Mouse (Mus musculus): ENCODE data around the gene Gsg1l. TPM values are rescaled to one million over a fixed set of nuclear protein-coding genes. Genes with fewer than 3 reads are reported as not detected.

Gsg1l gene
- total RNA-seq, 1 experiment from 2014 or later = 16.9 TPM

- no peak for DNase-seq
Measured at GRCm38 (mm10) chr7:125934319-125934718, 147.9 kb downstream of the Gsg1l start.

GRCm38 (mm10) chr7:125933356-125934244 is 148.6 kb downstream of the Gsg1l start:
- no peak for DNase-seq

- no peak for DNase-seq
Measured at GRCm38 (mm10) chr7:125931602-125932001, 150.6 kb downstream of the Gsg1l start.

DNA sequence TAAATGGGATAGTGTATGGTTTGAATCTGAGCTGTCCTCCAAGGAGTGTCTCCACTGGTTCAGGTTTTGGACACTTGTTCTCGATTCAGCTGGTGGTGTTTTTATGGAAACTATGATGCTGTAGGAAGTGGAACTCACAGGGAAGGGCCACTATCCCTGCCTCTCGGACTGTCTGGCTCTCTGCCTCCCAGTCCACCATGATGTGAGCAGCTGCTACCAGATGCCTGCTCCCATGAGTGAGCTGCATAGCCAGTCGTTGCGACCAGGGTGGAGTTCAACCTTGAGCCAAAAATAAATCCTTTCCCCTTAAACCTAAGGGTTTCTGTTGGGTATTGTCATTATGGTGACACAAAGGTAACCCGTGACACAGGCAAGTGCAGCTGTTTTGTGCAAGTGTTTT is 158.2 kb downstream of the Gsg1l start:
- DNase-seq = no peak

- DNase-seq = no peak
Measured at GRCm38 (mm10) chr7:125920801-125921200, 161.4 kb downstream of the Gsg1l start.

DNA sequence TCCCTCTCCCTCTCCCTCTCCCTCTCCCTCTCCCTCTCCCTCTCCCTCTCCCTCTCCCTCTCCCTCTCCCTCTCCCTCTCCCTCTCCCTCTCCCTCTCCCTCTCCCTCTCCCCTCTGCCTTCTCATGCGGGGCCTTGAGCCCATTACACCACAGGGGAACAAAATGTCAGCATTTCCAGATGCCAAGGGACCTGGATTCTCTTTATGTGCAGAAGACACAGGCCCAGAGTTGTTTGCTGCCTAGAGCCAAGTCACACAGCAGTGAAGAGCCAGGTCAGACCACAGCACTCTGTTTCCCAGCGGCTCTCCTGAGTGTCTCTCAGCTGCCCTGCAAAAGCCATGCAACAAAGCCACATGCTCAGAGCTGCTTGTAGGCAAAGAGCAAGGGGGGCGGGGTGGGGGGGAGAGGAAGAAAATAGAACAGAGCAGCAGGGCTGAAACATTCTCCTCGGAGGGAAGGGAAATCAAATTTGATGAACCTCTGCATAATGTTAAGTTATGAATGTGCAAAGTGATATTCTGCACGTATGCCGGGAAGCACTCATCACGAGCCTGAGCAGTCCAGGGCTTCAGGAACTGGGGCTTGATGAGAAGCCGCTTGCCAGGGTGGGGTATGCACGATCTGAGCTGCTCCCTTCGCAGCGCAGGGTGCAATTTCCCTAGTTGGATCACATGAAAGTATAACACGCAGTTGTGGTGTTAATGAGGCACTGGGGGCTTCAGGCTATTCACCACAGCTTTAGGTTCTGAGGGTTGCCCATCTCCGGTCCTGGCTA is 181.6 kb downstream of the Gsg1l start:
- DNase-seq = peak; percentile 35

DNA sequence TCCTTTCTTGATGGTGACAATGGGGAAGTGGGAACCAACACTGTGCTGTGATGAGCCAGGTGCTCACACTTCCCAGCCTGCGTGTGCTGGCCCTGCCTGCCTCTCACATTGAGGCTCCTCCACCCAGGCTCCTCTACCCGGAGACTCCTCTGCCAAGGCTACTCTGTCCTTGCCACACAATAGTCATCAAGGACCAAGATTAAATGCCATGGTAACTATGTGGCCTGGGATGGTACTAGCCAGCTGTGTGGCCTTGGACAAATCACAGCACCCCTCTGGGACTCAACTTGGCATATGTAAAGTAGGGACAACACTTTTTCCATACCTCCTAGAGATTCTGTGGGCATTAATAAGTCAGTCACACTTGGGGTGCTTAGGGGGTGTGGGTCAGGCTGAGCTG is 182.3 kb downstream of the Gsg1l start:
- peak; percentile 63 for DNase-seq

DNA sequence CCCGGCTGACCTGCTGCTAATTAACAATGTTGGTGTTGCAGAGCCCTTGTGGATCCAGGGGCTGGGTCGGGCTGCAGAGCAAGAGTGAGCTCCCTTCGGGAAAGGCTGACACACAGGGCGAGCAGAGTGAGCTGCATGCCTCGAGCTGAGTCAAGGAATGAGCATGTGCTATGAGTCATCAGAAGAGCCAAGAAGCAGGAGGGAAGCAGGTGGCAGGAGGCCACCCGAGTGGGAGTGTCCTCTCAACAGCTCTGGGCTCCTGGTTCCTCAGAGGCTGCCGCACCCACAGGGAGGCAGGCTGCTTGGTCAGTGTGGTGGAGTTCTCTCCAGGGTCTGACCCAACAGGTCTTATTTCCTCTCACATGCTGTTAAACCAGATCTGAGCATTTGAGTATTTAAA is 183.2 kb downstream of the Gsg1l start:
- peak; percentile 85 for DNase-seq

DNA sequence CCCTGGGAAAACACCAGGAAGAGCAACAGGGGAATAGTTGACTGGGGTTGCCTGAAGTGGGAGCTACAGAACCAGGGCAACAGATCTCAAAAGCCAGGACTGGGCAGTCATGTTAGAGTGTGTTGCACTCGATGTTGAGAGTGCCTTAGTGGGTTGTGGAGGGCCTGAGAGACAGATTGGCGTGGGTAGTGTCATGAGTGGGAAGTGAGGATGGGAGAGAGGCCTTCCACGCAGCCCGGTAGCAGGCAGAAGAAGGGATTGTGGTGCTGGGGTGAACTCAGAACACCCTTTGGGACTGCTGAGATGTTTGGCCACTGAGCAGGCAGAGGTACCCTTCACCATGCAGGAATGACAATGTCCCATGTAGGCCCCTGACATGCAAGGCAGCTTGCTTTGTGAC is 185.2 kb downstream of the Gsg1l start:
- no peak for DNase-seq

- DNase-seq = peak; percentile 67
Measured at GRCm38 (mm10) chr7:125893621-125894020, 188.6 kb downstream of the Gsg1l start.

DNA sequence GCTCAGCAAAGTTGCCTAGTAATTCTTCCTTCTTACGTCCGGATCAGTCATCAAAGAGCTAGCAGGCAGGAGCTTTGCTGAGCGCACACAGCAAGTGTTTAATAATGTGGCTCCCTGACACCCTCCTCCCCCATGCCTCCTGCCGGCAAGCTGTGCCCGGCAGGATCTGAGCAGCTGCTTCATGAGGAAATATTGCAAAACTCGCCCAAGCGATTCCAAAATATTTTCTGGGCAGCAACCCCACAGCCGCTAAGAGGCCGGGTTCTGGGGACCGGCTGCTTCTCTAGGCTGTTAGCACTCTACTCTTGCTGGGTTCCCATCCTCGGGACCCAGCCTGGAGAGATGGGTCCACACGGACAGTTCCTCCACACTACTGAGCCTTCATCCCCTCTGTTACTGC is 193.8 kb downstream of the Gsg1l start:
- peak; percentile 44 for DNase-seq

DNA sequence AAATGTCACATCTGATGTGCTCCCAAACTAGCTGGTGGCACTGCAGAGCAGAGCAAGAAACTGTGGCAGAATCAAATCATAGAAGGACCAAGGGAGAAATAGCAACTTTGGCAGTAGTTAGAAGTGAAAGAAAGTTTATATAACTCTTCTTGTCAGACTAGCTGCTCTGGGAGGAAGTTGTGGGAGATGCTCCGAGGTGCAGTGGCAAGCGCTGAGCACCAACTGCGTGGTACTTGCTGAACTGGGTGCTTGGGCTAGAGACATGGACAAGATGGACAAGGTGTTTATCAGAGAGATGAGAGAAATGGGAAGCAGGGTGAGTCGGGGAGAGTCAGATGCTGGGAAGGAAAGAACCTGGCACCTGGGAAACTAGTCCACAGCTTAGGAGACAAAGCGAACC is 194.4 kb downstream of the Gsg1l start:
- DNase-seq = no peak

DNA sequence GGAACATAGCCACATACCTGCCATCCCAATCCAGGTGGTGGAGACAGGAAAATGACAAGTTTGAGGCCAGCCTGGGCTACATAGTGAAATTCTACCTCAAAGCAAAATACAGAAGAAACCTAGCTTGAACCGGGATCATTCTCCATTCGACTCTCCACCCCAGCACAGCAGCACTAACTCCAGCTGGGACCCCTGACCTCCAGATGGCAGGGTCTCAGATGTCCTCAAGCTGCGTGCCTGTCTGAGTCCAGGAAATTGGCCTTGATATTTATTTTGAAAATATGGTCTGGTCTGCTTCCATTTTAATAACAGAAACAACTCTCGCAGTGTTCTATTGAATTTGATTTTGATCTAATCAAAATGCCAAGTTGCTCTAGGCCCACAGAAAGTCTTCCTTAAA is 195.1 kb downstream of the Gsg1l start:
- DNase-seq = no peak

GRCm38 (mm10) chr7:125886116-125886680 is 196.0 kb downstream of the Gsg1l start:
- DNase-seq = no peak

- no peak for DNase-seq
Measured at GRCm38 (mm10) chr7:125883232-125883631, 199.0 kb downstream of the Gsg1l start.

DNA sequence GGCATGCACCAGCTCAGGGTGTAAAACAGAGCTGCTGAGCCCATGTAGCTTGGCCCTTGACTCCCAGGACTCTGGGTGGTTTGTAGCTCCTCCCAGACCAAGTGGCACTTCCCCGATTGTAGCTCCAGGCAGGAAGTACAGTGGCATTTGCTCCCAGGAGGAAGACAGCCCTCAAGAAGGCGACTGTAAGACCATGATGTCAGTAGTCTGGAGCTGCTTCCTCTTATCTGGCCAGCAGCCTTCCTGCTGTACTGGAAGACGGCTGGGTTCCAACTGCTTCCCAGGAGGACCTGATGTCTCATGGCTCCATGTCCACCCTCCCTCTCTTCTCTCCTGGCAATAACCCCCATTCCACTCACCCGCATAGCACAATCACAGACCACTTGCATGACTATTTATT is 204.2 kb downstream of the Gsg1l start:
- DNase-seq = no peak

- peak; percentile 62 for DNase-seq
Measured at GRCm38 (mm10) chr7:125873971-125874495, 208.2 kb downstream of the Gsg1l start.

DNA sequence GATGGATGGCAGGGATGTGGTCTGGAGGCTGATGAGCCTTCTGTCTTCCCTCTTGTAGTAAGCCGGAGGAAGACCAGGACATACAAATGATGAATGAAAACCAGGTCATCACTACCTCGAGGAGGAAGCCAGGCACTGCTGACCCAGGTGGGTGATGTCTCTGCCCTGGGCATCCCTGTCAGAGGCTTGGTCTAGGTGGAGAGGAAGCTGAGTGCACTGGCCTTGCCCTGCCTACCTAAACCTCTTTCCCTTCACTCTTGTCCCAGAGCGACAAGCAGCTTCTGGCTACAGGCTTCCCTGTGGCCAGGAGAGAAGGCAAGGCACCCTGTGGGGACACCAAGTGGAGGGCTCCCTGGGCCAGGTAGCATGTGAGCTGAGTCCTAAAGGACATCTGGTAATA is 209.3 kb downstream of the Gsg1l start:
- DNase-seq = no peak

DNA sequence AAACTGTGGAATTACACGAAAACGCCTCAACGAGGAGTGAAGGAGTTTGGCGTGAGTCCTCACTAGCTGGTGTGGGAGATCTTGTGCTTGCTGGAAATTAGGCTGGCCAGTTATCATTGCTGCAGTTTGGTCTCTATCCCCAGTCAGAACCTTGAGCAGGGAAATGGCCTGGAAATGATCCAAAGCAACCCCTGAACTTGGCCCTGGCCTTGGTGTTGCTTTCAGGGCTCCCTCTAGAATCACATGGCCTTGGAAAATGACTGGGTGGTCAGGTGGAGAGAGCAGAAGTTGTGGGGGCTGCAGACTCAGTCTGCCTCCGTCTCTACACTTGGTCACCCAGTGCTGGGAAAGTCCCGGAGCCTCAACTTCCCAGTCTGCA is 210.0 kb downstream of the Gsg1l start:
- DNase-seq = peak; percentile 49

- DNase-seq = no peak
Measured at GRCm38 (mm10) chr7:125871404-125872201, 210.6 kb downstream of the Gsg1l start.

DNA sequence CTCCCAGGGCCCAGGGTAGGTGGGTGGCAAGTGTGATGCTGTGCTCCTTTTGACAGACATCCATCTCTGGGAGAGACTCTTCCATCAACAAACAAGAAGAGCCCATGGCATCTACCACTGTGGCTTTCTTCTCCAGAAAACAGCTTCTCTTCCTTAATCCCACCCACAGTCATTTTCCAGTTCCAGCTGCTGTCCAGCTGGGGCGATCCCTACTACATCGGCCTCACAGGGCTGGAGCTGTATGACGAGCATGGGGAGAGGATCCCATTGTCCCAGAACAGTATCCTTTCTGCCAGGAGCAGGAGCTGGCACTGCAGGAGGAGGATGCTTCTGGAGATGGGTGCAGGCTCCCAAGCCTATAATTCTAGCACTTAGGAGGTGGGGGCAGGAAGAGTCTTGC is 213.6 kb downstream of the Gsg1l start:
- no peak for DNase-seq

DNA sequence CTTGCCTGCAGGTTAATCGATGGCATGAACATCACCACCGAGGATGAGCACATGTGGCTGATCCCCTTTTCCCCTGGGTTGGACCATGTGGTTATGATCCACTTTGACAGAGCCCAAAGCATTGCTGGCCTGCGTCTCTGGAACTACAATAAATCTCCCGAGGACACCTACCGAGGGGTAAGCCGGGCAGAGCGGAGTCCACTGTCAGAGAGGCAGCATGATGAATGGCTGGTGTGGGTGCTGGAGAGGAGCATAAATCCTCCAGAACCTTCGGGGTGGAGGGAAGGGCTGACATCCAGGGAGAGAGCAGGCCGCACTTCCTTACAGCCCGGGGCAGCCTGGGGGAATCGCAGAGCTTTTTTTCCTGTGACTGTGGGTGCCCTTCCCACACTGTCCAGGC is 217.0 kb downstream of the Gsg1l start:
- peak; percentile 71 for DNase-seq

Data from adrenal gland, postnatal 14 days (tissue).